Mouse (Mus musculus) forebrain, embryonic 10.5 days (tissue): ENCODE data around the gene Mospd3. TPM values are rescaled to one million over a fixed set of nuclear protein-coding genes. Genes with fewer than 3 reads are reported as not detected.

Experiments used
- DNase-seq: peaks from one replicate; pipeline ENCODE4 v3.0.0-alpha.2; 2017; ENCODE audit warnings: low spot score; ENCODE audit errors: extremely low spot score
- H3K27ac ChIP-seq: fragments of 300-500 bp; sonication (generic); 2 replicates; pipeline ENCODE4 v1.5.1; 2016; ENCODE audit warnings: mild to moderate bottlenecking
- H3K27me3 ChIP-seq: fragments of 300-500 bp; sonication (generic); 2 replicates; pipeline ENCODE4 v1.6.1; 2016; ENCODE audit warnings: mild to moderate bottlenecking; ENCODE audit not compliant: poor library complexity, severe bottlenecking
- H3K36me3 ChIP-seq: fragments of 300-500 bp; sonication (generic); replicated peaks from 2 replicates; pipeline ENCODE4 v1.6.1; 2016; ENCODE audit warnings: mild to moderate bottlenecking, moderate library complexity
- H3K4me1 ChIP-seq: fragments of 300-500 bp; sonication (generic); 2 replicates; pipeline ENCODE4 v1.6.1; 2016
- H3K4me3 ChIP-seq: fragments of 300-500 bp; sonication (generic); 2 replicates; pipeline ENCODE4 v1.5.1; 2016; ENCODE audit warnings: mild to moderate bottlenecking, moderate library complexity
- H3K9me3 ChIP-seq: fragments of 300-500 bp; sonication (generic); 2 replicates; pipeline ENCODE4 v1.6.1; 2016; ENCODE audit warnings: mild to moderate bottlenecking, moderate library complexity
- WGBS: fragments of 180-500 bp; shearing (Covaris S2); methylation state at CpG from one replicate; pipeline ENCODE4 v1.1.7; 2016; 5-methylcytosine and 5-hydroxymethylcytosine counted together
- polyA plus RNA-seq: library from polyadenylated mRNA; unstranded; fragments of >200 nt; fragmentation: Nextera tagmentation; extraction: Ambion mirVana; gene quantifications from 2 replicates; pipeline ENCODE4 v1.2.1, GENCODE M21; 2016

Gene Mospd3
- polyA plus RNA-seq, 1 experiment from 2014 or later = 15.1 TPM

DNA sequence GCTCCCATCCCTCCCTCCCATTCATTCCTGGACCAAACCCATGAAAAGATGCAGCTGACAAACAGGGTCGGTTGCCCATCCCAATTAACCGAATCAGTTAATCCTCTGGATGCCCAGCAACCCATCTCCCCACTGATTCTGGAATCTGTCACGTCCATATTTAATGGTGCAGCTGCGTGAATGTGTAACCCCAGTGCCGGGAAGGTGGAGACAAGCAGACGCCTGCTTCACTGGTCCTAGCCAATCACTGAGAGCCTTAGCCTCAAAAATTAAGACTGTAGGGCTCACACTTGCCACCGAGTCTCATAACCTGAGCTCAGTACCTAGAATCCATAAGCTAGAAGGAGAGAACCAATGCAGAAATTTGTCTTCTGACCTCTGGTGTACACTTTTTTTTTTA lies 4.9 kb downstream of the Mospd3 start:
- H3K4me3 ChIP-seq = no peak overlapping the region
- H3K27me3 ChIP-seq = no peaks in the 10 kb centered on the region
- 85% methylated on average over 7 of the region's 7 CpGs for WGBS
- DNase-seq = no peak
- peaks cover 15% of the 10 kb centered on the region for H3K36me3 ChIP-seq
- H3K4me1 ChIP-seq = peaks cover 27% of the 10 kb centered on the region
- H3K27ac ChIP-seq = no peak overlapping the region
- H3K9me3 ChIP-seq = no peaks in the 10 kb centered on the region

DNA sequence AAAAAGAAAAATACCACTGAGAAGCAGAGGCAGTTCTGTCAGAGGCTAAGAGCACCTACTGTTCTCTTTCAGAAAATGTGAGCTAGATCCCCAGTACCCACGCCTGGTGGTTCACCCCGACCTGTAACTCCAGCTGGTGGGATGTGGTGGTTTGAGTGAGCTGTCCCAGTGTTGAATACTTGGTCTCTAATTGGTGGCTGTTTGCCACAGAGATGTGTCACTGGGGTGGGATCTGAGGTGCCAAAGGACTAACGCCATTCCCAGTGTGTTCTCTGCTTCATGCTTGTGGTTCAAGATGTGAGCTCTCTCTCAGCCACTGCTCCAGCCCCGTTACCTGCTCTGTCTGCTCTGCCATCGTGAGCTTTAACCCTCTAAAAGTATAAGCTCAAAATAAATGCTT lies 10.4 kb downstream of the Mospd3 start:
- H3K36me3 ChIP-seq = no peaks in the 10 kb centered on the region
- WGBS = 87% methylated on average over 5 of the region's 5 CpGs
- no peaks in the 10 kb centered on the region for H3K4me1 ChIP-seq
- H3K27ac ChIP-seq = no peak overlapping the region
- no peaks in the 10 kb centered on the region for H3K9me3 ChIP-seq
- H3K27me3 ChIP-seq = no peaks in the 10 kb centered on the region
- H3K4me3 ChIP-seq = no peak overlapping the region
- no peak for DNase-seq

DNA sequence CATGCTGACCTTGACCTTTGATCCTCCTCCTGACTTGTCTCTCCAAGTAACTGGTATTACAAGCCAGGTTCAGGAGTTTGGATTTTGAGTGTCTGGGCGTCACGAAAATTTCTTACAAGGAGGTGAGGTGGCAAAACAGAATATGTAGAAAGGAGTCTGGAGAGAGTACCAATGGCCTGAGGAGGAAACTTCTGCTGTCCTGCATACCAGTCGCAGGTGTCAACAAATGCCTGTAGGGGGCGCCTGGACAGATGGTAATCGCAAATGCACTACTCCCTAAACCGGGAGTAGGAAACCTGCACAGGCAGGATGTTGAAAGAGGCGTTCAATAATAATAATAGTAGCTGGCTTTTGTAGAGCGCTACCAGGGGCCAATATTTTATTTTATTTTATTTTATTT lies 15.9 kb downstream of the Mospd3 start:
- DNase-seq = peak; percentile 53
- peaks cover 17% of the 10 kb centered on the region for H3K4me1 ChIP-seq
- no peak overlapping the region for H3K4me3 ChIP-seq
- H3K27ac ChIP-seq = no peak overlapping the region
- 33% methylated on average over 8 of the region's 8 CpGs for WGBS
- no peaks in the 10 kb centered on the region for H3K36me3 ChIP-seq
- peaks cover 33% of the 10 kb centered on the region for H3K27me3 ChIP-seq
- H3K9me3 ChIP-seq = no peaks in the 10 kb centered on the region

DNA sequence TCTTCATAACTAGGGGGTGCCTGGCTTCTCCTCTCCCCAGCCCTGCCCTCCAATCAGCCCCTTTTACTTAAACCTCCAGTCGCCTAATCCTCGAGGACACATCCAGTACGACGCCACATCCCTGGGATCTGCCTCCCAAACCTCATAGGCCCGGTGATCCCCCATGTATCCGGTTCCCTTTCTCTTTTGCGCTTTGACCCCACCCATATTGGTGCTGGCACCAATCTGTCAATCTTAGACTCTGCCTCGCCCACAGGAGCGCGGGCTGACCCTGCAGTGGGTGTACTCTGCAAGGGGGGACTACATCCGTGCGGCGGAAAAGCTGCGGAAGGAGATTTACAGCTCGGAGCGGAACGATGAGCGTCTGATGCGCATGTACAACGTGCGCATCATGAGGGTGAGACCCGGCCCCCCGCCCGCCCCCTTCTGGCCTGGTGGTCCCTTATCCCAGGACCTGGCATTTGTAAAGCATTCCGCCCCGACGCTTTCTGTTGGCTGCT lies 17.1 kb downstream of the Mospd3 start:
- Histone ChIP-seq H3K4me3 (peak overlapping the region; percentile 51), H3K9me3 (no peaks in the 10 kb centered on the region), H3K27me3 (peaks cover 33% of the 10 kb centered on the region), H3K36me3 (no peaks in the 10 kb centered on the region), H3K4me1 (peaks cover 17% of the 10 kb centered on the region), H3K27ac (peak overlapping the region; percentile 62)
- WGBS = 17% methylated on average over 27 of the region's 27 CpGs
- peak; percentile 52 for DNase-seq

DNA sequence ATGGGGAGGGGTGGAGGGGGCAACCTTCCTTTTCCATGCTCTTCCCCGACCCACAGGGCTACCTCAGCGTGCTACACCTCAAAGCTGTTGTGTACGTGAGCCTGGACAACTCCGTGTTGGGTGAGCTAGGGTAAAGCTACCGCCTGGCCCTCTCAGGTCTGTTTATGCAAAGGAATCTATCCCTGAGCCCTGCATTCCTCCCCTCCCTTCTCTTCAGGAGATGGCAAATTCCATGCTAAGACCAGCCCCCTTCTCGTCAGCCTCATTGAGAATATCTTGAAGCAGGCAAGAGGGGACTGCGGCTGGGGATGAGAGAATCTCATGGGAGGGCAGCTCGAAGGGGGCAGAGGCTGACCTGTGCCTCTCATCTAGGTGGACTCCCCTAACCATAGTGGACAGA lies 18.2 kb downstream of the Mospd3 start:
- no peak for DNase-seq
- peaks cover 17% of the 10 kb centered on the region for H3K4me1 ChIP-seq
- 50% methylated on average over 8 of the region's 8 CpGs for WGBS
- peaks cover 33% of the 10 kb centered on the region for H3K27me3 ChIP-seq
- H3K36me3 ChIP-seq = no peaks in the 10 kb centered on the region
- H3K9me3 ChIP-seq = no peaks in the 10 kb centered on the region
- H3K27ac ChIP-seq = no peak overlapping the region
- H3K4me3 ChIP-seq = peak overlapping the region; percentile 51; the same call in 1 of the 2 replicates

GRCm38 (mm10) chr5:137580246-137580645 lies 20.6 kb downstream of the Mospd3 start:
- Histone ChIP-seq H3K36me3 (no peaks in the 10 kb centered on the region), H3K27ac (no peak overlapping the region), H3K4me3 (no peak overlapping the region), H3K27me3 (peaks cover 40% of the 10 kb centered on the region), H3K9me3 (no peaks in the 10 kb centered on the region), H3K4me1 (peaks cover 17% of the 10 kb centered on the region)
- no peak for DNase-seq
- 82% methylated on average over 6 of the region's 6 CpGs for WGBS

DNA sequence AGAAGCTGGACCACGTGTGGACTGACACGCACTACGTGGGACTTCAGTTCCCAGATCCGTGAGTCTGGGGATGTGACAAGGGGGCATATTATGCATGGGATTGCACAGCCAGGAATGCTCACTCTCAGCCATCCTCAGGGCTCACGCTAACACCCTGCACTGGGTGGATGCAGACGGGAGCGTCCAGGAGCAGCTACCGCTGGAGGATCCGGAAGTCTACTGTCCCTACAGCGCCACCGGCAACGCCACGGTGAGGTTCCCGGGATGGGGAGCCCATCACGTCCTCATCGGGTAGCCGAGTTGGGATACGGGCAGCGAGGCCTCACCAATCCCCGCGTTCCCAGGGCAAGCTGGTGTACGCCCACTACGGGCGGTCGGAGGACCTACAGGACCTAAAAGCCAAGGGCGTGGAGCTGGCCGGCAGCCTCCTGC lies 26.4 kb downstream of the Mospd3 start:
- 7% methylated on average over 27 of the region's 27 CpGs for WGBS
- Histone ChIP-seq H3K4me3 (peak overlapping the region; percentile 47), H3K36me3 (no peaks in the 10 kb centered on the region), H3K4me1 (peaks cover 19% of the 10 kb centered on the region), H3K27ac (peak overlapping the region; percentile 56), H3K9me3 (no peaks in the 10 kb centered on the region), H3K27me3 (peaks cover 34% of the 10 kb centered on the region)
- DNase-seq = peak; percentile 47

DNA sequence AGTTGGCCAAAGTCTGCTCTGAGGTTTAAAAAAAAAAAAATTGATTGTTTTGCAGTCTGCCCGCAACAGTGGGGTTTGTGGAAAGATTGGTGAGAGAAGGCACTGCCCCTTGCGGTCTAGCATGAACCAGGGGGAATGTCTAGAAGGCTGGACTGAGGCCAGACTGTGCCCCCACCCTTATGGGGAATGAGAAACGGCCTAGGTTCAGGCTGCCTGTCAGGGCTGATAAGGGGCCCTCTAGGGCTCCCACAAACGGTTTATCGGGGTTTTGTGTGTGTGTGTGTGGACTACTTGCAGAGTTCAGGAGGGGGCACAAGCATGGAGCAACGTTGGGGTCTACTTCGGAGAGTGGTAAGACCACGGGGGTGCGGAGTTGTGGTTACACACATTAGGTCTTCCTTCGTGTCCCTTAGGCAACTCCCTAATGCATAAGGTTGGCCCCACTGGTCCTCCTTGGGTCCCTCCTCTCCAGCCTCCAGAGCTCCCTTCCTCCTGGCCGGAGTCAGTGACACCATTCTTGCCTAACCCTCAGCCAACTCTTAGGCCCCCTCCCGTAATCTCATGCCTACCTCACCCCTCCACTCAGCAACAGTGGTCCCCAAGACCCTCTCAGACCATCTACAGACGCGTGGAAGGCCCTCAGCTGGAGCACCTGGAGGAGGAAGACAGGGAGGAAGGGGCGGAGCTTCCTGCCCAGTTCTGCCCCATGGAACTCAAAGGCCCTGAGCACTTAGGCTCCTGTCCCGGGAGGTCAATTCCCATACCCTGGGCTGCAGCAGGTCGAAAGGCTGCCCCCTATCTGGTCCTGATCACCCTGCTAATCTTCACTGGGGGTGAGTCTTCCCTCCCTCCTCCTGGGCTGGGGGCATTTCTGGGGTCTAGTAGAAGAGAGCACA lies 29.9 kb downstream of the Mospd3 start:
- peaks cover 27% of the 10 kb centered on the region for H3K27me3 ChIP-seq
- H3K4me3 ChIP-seq = no peak overlapping the region
- peak overlapping the region; percentile 26; the same call in 1 of the 2 replicates for H3K27ac ChIP-seq
- no peaks in the 10 kb centered on the region for H3K9me3 ChIP-seq
- WGBS = 84% methylated on average over 17 of the region's 17 CpGs
- peaks cover 19% of the 10 kb centered on the region for H3K4me1 ChIP-seq
- no peak for DNase-seq
- no peaks in the 10 kb centered on the region for H3K36me3 ChIP-seq

DNA sequence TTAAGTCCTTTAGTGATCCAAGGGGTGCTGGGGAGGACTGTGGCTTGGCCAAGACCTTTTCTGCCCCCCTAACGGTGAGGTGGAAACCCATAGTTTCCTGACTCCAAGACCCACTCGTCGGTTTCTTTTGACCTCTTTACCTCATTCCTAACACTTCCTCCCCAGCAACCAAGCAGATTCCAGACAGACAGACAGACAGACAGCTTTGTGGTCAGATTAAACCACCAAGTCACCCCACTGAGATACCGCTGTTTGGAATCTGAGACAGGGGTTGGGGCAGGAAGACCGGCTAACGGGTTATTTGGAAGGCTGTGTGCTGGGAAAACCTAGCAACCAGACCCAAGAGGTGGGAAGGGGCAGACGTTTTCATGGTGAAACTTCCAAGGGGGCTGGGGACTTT lies 30.7 kb downstream of the Mospd3 start:
- Histone ChIP-seq H3K4me3 (no peak overlapping the region; the same call in 1 of the 2 replicates), H3K27me3 (peaks cover 27% of the 10 kb centered on the region), H3K36me3 (no peaks in the 10 kb centered on the region), H3K4me1 (peaks cover 19% of the 10 kb centered on the region), H3K9me3 (no peaks in the 10 kb centered on the region), H3K27ac (0 out of 2 replicates have a peak overlapping the region, but pooled peaks have one; percentile 17)
- 69% methylated on average over 7 of the region's 7 CpGs for WGBS
- no peak for DNase-seq

- no peak within 1 kb of the TSS; the same call in 1 of the 2 replicates for H3K4me3 ChIP-seq
These were observed 31.2 kb downstream of the Mospd3 start, which contains the start of gene Tfr2 for GRCm38 (mm10) chr5:137569665-137570064. Tfr2 (plus strand) TSS chr5:137569840.

GRCm38 (mm10) chr5:137569031-137569430 lies 31.8 kb downstream of the Mospd3 start:
- WGBS = 74% methylated on average over 12 of the region's 12 CpGs

More at GRCm38 (mm10) chr5:137569665-137570064, 31.2 kb downstream of the Mospd3 start, which contains the start of gene Tfr2:
- H3K36me3 ChIP-seq = no peaks in the 10 kb centered on the region
- H3K9me3 ChIP-seq = no peaks in the 10 kb centered on the region
- peaks cover 17% of the 10 kb centered on the region for H3K4me1 ChIP-seq
- DNase-seq = no peak
- 0 out of 2 replicates have a peak within 1 kb of the TSS, but pooled peaks have one; percentile 17 for H3K27ac ChIP-seq
- peaks cover 22% of the 10 kb centered on the region for H3K27me3 ChIP-seq
- WGBS = 37% methylated on average over 9 of the region's 9 CpGs

DNA sequence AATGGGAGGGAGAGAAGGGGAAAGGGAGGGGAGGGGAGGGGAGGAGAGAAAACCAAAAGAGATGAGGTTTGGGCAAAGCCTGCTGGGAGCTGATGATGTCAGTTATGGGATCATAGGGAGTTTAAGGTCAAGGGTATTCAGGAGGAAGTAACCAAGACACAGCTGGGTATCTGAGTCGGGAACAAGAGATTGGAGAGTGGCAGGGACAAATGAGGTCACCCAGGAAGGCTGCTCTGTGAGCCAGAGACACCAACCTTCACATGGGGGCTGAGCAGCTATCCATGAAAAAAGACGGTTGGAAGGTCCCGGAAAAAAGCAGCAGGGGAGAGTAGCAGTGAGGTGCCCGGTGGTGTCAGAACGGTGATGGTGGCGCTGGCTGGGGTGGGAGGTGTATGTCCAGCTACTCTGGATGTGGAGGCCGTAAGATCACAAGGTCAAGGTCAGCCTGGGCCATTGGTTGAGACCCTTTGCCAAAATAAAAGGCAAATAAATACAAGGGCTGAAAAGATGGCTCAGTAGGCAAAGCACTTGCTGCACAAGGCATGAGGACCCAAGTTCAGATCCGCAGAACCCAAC lies 32.5 kb downstream of the Mospd3 start:
- no peak overlapping the region for H3K27ac ChIP-seq
- H3K36me3 ChIP-seq = no peaks in the 10 kb centered on the region
- no peak overlapping the region for H3K4me3 ChIP-seq
- H3K9me3 ChIP-seq = no peaks in the 10 kb centered on the region
- DNase-seq = no peak
- 89% methylated on average over 8 of the region's 8 CpGs for WGBS
- H3K4me1 ChIP-seq = peaks cover 11% of the 10 kb centered on the region; the same call in 1 of the 2 replicates
- H3K27me3 ChIP-seq = peaks cover 8% of the 10 kb centered on the region

More at GRCm38 (mm10) chr5:137569031-137569430, 31.8 kb downstream of the Mospd3 start:
- DNase-seq = no peak
- peaks cover 15% of the 10 kb centered on the region for H3K27me3 ChIP-seq
- H3K4me1 ChIP-seq = peaks cover 11% of the 10 kb centered on the region
- H3K27ac ChIP-seq = no peak overlapping the region
- H3K9me3 ChIP-seq = no peaks in the 10 kb centered on the region
- no peak overlapping the region for H3K4me3 ChIP-seq
- no peaks in the 10 kb centered on the region for H3K36me3 ChIP-seq
